Comparison of ENCODE assay signal across 7 mouse cellular contexts in genomic region chr19:38224685-38225060, GRCm38 (mm10). TPM values are rescaled to one million over a fixed set of nuclear protein-coding genes. Genes with fewer than 3 reads are reported as not detected.
DNase-seq lines count a peak whose midpoint lies in the region; ATAC-seq and TF ChIP-seq lines count a peak whose summit lies in the region.

No protein-coding gene starts in this region.

- H3K4me2 ChIP-seq in neural tube, embryonic 11.5 days (ENCODE audit: low read depth), result peak overlapping the region; percentile 53
- peak overlapping the region; percentile 79 for H3K4me2 ChIP-seq in hindbrain, embryonic 16.5 days (ENCODE audit: low read length)
- H3K4me2 ChIP-seq in liver, postnatal 0 days (ENCODE audit: low read depth, low read length), result peak overlapping the region; percentile 81

- H3K27me3 ChIP-seq in neural tube, embryonic 11.5 days (ENCODE audit: control insufficient read depth, insufficient read depth, low read length), result no peaks in the 10 kb centered on the region
- no peaks in the 10 kb centered on the region for H3K27me3 ChIP-seq in hindbrain, embryonic 16.5 days (replicated peaks; ENCODE audit: control insufficient read depth, insufficient read depth, low read length)
- no peaks in the 10 kb centered on the region for H3K27me3 ChIP-seq in liver, postnatal 0 days (ENCODE audit: insufficient read depth, low read length)

- H3K4me3 ChIP-seq in neural tube, embryonic 11.5 days (ENCODE audit: low read depth, low read length), result peak overlapping the region; percentile 65
- H3K4me3 ChIP-seq in hindbrain, embryonic 16.5 days (ENCODE audit: low read length), result peak overlapping the region; percentile 73
- peak overlapping the region; percentile 62 for H3K4me3 ChIP-seq in liver, postnatal 0 days (ENCODE audit: low read depth, low read length)

- WGBS in neural tube, embryonic 11.5 days, result 17% methylated on average over 9 of the region's 9 CpGs
- WGBS in hindbrain, embryonic 16.5 days, result 4% methylated on average over 9 of the region's 9 CpGs
- WGBS in liver, postnatal 0 days (ENCODE audit: insufficient replicate concordance), result 24% methylated on average over 9 of the region's 9 CpGs

- H3K9me3 ChIP-seq in neural tube, embryonic 11.5 days (ENCODE audit: control insufficient read depth, low read length), result no peaks in the 10 kb centered on the region
- H3K9me3 ChIP-seq in hindbrain, embryonic 16.5 days (ENCODE audit: control insufficient read depth, low read length), result 0 out of 2 replicates have a peak, but pooled peaks cover 3% of the 10 kb centered on the region
- no peaks in the 10 kb centered on the region for H3K9me3 ChIP-seq in liver, postnatal 0 days (ENCODE audit: low read length)

- no peaks in the 10 kb centered on the region for H3K36me3 ChIP-seq in neural tube, embryonic 11.5 days (ENCODE audit: control insufficient read depth, insufficient read depth, low read length)
- H3K36me3 ChIP-seq in hindbrain, embryonic 16.5 days (ENCODE audit: control insufficient read depth, insufficient read depth, low read length), result no peaks in the 10 kb centered on the region
- peaks cover under 1% of the 10 kb centered on the region; the same call in 1 of the 2 replicates for H3K36me3 ChIP-seq in liver, postnatal 0 days (replicated peaks; ENCODE audit: insufficient read depth, low read length)

- ATAC-seq in neural tube, embryonic 11.5 days (ENCODE audit: insufficient read depth, low FRiP score, low TSS enrichment), result peak; percentile 46; the same call in 1 of the 2 replicates
- peak; percentile 54 for ATAC-seq in hindbrain, embryonic 16.5 days
- ATAC-seq in liver, postnatal 0 days, result no peak

- DNase-seq in neural tube, embryonic 11.5 days (ENCODE audit: low spot score), result peak; percentile 33
- DNase-seq in neural tube, embryonic 10.5 days (ENCODE audit: extremely low spot score, low spot score), result no peak
- peak; percentile 19 for DNase-seq in embryo, embryonic 11 days
- DNase-seq in liver, postnatal 0 days, result no peak
- DNase-seq in telencephalon, adult 2 months (ENCODE audit: low read depth, low spot score), result peak; percentile 75
- no peak for DNase-seq in adrenal gland, postnatal 4 days (ENCODE audit: low spot score in 2 of 2)

- H3K4me1 ChIP-seq in neural tube, embryonic 11.5 days (ENCODE audit: control insufficient read depth, insufficient read depth, low read length), result peaks cover 8% of the 10 kb centered on the region
- H3K4me1 ChIP-seq in hindbrain, embryonic 16.5 days (ENCODE audit: control insufficient read depth, insufficient read depth, low read depth, low read length), result peaks cover 10% of the 10 kb centered on the region
- no peaks in the 10 kb centered on the region for H3K4me1 ChIP-seq in liver, postnatal 0 days (ENCODE audit: insufficient read depth)

- peak overlapping the region; percentile 85 for H3K27ac ChIP-seq in neural tube, embryonic 11.5 days (ENCODE audit: low read depth, low read length)
- H3K27ac ChIP-seq in hindbrain, embryonic 16.5 days (ENCODE audit: low read depth, low read length), result peak overlapping the region; percentile 96
- H3K27ac ChIP-seq in liver, postnatal 0 days (ENCODE audit: low read depth), result no peak overlapping the region

- no peak for TF ChIP-seq EP300 in liver, postnatal 0 days (IDR thresholded peaks at IDR 0.05; ENCODE audit: low read depth)

- no peak for TF ChIP-seq CTCF in liver, postnatal 0 days (IDR thresholded peaks at IDR 0.05; ENCODE audit: low read depth)

- H3K9ac ChIP-seq in neural tube, embryonic 11.5 days (ENCODE audit: low read length), result peak overlapping the region; percentile 76
- peak overlapping the region; percentile 79 for H3K9ac ChIP-seq in hindbrain, embryonic 16.5 days (ENCODE audit: low read depth, low read length)
- no peak overlapping the region for H3K9ac ChIP-seq in liver, postnatal 0 days (replicated peaks)

RNA-seq across cellular contexts. Expression of gene Fra10ac1, which starts 0.7 kb away (rescaled TPM):
- polyA plus RNA-seq in neural tube, embryonic 11.5 days (2014; fragmentation: Nextera tagmentation; extraction: Ambion mirVana), result 38.5 and 40.3 TPM in 2 replicates
- 36.7 and 37.7 TPM in 2 replicates for polyA plus RNA-seq in hindbrain, embryonic 16.5 days (2015; fragmentation: Nextera tagmentation; extraction: Ambion mirVana)
- polyA plus RNA-seq in liver, postnatal 0 days (2015; fragmentation: Nextera tagmentation; extraction: Ambion mirVana), result 16.6 and 18.6 TPM in 2 replicates
- total RNA-seq in adrenal gland, postnatal 4 days (2021), result 10 to 100 TPM; 16.6 to 19.3 TPM

RNA-seq across cellular contexts. Expression of gene Lgi1, which starts 39.7 kb away (rescaled TPM):
- polyA plus RNA-seq in neural tube, embryonic 11.5 days (2014; fragmentation: Nextera tagmentation; extraction: Ambion mirVana), result 0.40 and 0.70 TPM in 2 replicates
- polyA plus RNA-seq in hindbrain, embryonic 16.5 days (2015; fragmentation: Nextera tagmentation; extraction: Ambion mirVana), result 22.5 and 23.1 TPM in 2 replicates
- 0.12 TPM in 1 of 2 replicates, not detected in the other for polyA plus RNA-seq in liver, postnatal 0 days (2015; fragmentation: Nextera tagmentation; extraction: Ambion mirVana)
- 1 to 10 TPM; 4.6 to 5.3 TPM for total RNA-seq in adrenal gland, postnatal 4 days (2021)

Comparison
In these comparisons a context has a peak if more than half of its experiments do, and no peak if none do; other contexts are left out.
1. DNase-seq: peak in neural tube, embryonic 11.5 days (single experiment), embryo, embryonic 11 days (single experiment) and telencephalon, adult 2 months (single experiment); none in neural tube, embryonic 10.5 days (single experiment), liver, postnatal 0 days (single experiment) and adrenal gland, postnatal 4 days (0 of 2).
2. RNA of gene Lgi1, which starts 39.7 kb away (polyA plus RNA-seq): 22.5 to 23.1 TPM in hindbrain, embryonic 16.5 days; 0.40 to 0.70 TPM in neural tube, embryonic 11.5 days and 0.12 TPM in liver, postnatal 0 days; every median in the first group is over 10 times any median in the second.
3. Peak in every context shown above with its lines, with median percentiles within 50 percentile points of each other: H3K4me2 ChIP-seq and H3K4me3 ChIP-seq.